Mouse (Mus musculus): Measurements from ENCODE around the gene Cdc42se1. TPM values are rescaled to one million over a fixed set of nuclear protein-coding genes. Genes with fewer than 3 reads are reported as not detected.
"Not testable (repeated sequence)": the region's sequence is repeated elsewhere in the genome, so short reads cannot be mapped to it uniquely, and the experiment has no call there.

Gene Cdc42se1
- total and polyA plus RNA-seq, 3 experiments = 88.3 to 128 (median 109) TPM

GRCm38 (mm10) chr3:95203880-95204279 is 24.7 kb upstream of the Cdc42se1 start:
- ATAC-seq (ENCODE audit: extremely low read depth, insufficient number of reproducible peaks, low FRiP score, poor library complexity, severe bottlenecking) (no peak), DNase-seq (ENCODE audit: low spot score) (no peak)
- H3K27me3 ChIP-seq (ENCODE audit: insufficient read depth, low read length) = no peaks in the 10 kb centered on the region
- H3K4me3 ChIP-seq (ENCODE audit: low read depth, low read length) = no peak overlapping the region
- H3K9me3 ChIP-seq (replicated peaks) = no peaks in the 10 kb centered on the region
- peaks cover 3% of the 10 kb centered on the region; the same call in 1 of the 2 replicates for H3K4me1 ChIP-seq (ENCODE audit: insufficient read depth, low read depth, low read length)
- TF ChIP-seq TAL1 (conservative IDR thresholded peaks at IDR 0.05; ENCODE audit: low read depth, low read length) = no peak
- no peak for TF ChIP-seq POLR2AphosphoS5 (IDR thresholded peaks at IDR 0.05; ENCODE audit: insufficient replicate concordance, low read depth, low read length)
- TF ChIP-seq GATA2 (IDR thresholded peaks at IDR 0.05; ENCODE audit: borderline replicate concordance, low read depth, low read length) = no peak
- no peak for TF ChIP-seq GATA1 (IDR thresholded peaks at IDR 0.05; ENCODE audit: borderline replicate concordance, low read length)
- no peak for TF ChIP-seq CTCF (IDR thresholded peaks at IDR 0.05; ENCODE audit: low read depth, low read length)
- peaks cover 98% of the 10 kb centered on the region for H3K36me3 ChIP-seq (replicated peaks)

DNA sequence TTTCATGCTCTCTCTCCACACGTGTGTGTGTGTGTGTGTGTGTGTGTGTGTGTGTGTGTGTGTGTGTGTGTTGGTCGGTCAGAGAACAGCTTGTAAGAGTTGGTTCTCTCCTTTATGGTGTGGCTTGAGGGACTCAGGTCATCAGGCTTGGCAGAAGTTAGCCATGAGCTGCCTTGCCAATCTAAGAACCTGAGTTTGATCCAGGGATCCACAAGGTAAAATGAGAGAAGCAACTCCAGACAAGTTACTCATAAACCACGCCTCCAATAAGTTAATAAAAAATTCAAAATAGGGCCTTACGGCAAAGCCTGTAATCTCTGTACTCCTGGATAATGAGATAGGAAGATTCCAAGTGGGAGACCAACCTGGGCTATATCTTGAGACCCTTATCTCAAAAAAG is 20.2 kb upstream of the Cdc42se1 start:
- TF ChIP-seq CTCF (IDR thresholded peaks at IDR 0.05; ENCODE audit: low read depth, low read length) (no peak), POLR2AphosphoS5 (IDR thresholded peaks at IDR 0.05; ENCODE audit: insufficient replicate concordance, low read depth, low read length) (no peak), GATA1 (IDR thresholded peaks at IDR 0.05; ENCODE audit: borderline replicate concordance, low read length) (no peak), TAL1 (conservative IDR thresholded peaks at IDR 0.05; ENCODE audit: low read depth, low read length) (no peak), GATA2 (IDR thresholded peaks at IDR 0.05; ENCODE audit: borderline replicate concordance, low read depth, low read length) (no peak)
- no peak for DNase-seq (ENCODE audit: low spot score)
- Histone ChIP-seq H3K27me3 (ENCODE audit: insufficient read depth, low read length) (no peaks in the 10 kb centered on the region), H3K4me3 (ENCODE audit: low read depth, low read length) (no peak overlapping the region), H3K9me3 (replicated peaks) (no peaks in the 10 kb centered on the region), H3K36me3 (replicated peaks) (peaks cover 96% of the 10 kb centered on the region), H3K4me1 (ENCODE audit: insufficient read depth, low read depth, low read length) (peaks cover 8% of the 10 kb centered on the region; the same call in 1 of the 2 replicates)
- ATAC-seq (ENCODE audit: extremely low read depth, insufficient number of reproducible peaks, low FRiP score, poor library complexity, severe bottlenecking) = no peak

DNA sequence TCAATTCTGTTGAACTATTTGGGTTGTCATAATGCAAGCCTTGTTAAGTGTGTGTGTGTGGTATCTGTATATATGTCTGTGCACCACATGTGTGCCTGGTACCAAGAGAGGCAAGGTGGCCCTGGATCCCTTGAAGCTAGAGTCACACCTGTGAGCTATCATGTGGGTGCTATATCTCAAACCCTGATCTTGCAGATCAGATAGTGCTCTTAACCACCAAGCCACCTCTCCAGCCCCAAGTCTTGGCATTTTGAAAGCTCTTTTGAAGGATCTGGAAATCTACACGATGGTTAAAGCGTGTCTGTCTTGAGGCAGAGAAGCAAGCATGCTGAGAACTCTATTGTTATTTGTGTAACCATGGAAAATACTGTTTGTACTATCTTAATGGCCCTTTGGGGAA is 17.9 kb upstream of the Cdc42se1 start:
- H3K9me3 ChIP-seq (replicated peaks) = no peaks in the 10 kb centered on the region
- ATAC-seq (ENCODE audit: extremely low read depth, insufficient number of reproducible peaks, low FRiP score, poor library complexity, severe bottlenecking) (no peak), DNase-seq (ENCODE audit: low spot score) (no peak)
- H3K4me1 ChIP-seq (ENCODE audit: insufficient read depth, low read depth, low read length) = peaks cover 23% of the 10 kb centered on the region
- no peak overlapping the region for H3K4me3 ChIP-seq (ENCODE audit: low read depth, low read length)
- no peaks in the 10 kb centered on the region for H3K27me3 ChIP-seq (ENCODE audit: insufficient read depth, low read length)
- no peak for TF ChIP-seq GATA2 (IDR thresholded peaks at IDR 0.05; ENCODE audit: borderline replicate concordance, low read depth, low read length)
- TF ChIP-seq CTCF (IDR thresholded peaks at IDR 0.05; ENCODE audit: low read depth, low read length) = no peak
- TF ChIP-seq TAL1 (conservative IDR thresholded peaks at IDR 0.05; ENCODE audit: low read depth, low read length) = no peak
- no peak for TF ChIP-seq POLR2AphosphoS5 (IDR thresholded peaks at IDR 0.05; ENCODE audit: insufficient replicate concordance, low read depth, low read length)
- no peak for TF ChIP-seq GATA1 (IDR thresholded peaks at IDR 0.05; ENCODE audit: borderline replicate concordance, low read length)
- peaks cover 95% of the 10 kb centered on the region for H3K36me3 ChIP-seq (replicated peaks)

DNA sequence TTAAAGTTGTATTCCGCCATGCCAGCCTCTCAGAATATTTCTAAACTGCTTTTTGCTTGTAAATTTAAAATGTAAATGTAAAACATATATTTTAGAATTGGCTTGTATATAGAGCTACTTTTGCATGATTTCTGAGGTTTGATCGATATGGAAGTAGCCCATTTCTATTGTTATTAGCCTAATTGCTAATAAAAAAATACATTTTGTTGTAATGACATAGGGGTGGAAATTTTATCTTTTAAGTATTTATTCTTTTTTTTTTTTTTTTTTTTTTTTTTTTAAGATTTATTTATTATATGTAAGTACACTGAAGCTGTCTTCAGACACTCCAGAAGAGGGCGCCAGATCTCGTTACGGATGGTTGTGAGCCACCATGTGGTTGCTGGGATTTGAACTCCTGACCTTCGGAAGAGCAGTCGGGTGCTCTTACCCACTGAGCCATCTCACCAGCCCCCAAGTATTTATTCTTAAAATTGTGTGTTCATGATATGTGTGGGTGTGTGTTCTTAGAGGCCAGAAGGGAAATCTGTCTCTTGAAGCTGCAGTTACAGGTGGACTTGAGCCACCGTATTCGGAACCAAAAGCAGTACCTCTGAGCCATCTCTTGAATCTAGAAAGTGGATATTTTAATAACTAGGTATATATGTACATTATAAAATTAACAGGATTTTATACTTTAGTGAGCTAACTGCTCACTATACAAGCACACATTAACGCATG is 15.5 kb upstream of the Cdc42se1 start:
- peaks cover 79% of the 10 kb centered on the region for H3K36me3 ChIP-seq (replicated peaks)
- ATAC-seq (ENCODE audit: extremely low read depth, insufficient number of reproducible peaks, low FRiP score, poor library complexity, severe bottlenecking); DNase-seq (ENCODE audit: low spot score); H3K27me3 ChIP-seq (ENCODE audit: insufficient read depth, low read length); H3K4me3 ChIP-seq (ENCODE audit: low read depth, low read length); H3K9me3 ChIP-seq (replicated peaks): not testable (repeated sequence)
- H3K4me1 ChIP-seq (ENCODE audit: insufficient read depth, low read depth, low read length) = peaks cover 33% of the 10 kb centered on the region

DNA sequence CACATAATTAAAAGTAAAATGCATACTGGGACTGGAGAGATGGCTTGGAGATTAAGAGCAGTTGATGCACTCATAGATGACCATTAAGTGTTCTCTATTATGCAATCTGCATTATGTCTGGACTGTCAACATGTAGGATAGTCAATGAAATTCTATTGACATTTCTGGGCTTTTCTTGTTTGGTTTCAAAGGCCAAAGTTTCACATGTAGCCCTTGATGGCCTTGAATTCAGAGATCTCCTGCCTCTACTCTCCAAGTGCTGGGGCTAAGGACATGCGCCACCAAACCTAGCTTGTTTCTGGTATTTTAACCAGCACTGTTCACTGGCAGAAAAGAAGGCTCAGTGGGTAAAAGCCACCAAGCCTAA is 14.9 kb upstream of the Cdc42se1 start:
- TF ChIP-seq GATA1 (IDR thresholded peaks at IDR 0.05; ENCODE audit: borderline replicate concordance, low read length) = no peak
- Histone ChIP-seq H3K4me3 (ENCODE audit: low read depth, low read length) (no peak overlapping the region), H3K9me3 (replicated peaks) (no peaks in the 10 kb centered on the region), H3K36me3 (replicated peaks) (peaks cover 74% of the 10 kb centered on the region), H3K27me3 (ENCODE audit: insufficient read depth, low read length) (no peaks in the 10 kb centered on the region), H3K4me1 (ENCODE audit: insufficient read depth, low read depth, low read length) (peaks cover 39% of the 10 kb centered on the region)
- no peak for ATAC-seq (ENCODE audit: extremely low read depth, insufficient number of reproducible peaks, low FRiP score, poor library complexity, severe bottlenecking)
- no peak for DNase-seq (ENCODE audit: low spot score)

DNA sequence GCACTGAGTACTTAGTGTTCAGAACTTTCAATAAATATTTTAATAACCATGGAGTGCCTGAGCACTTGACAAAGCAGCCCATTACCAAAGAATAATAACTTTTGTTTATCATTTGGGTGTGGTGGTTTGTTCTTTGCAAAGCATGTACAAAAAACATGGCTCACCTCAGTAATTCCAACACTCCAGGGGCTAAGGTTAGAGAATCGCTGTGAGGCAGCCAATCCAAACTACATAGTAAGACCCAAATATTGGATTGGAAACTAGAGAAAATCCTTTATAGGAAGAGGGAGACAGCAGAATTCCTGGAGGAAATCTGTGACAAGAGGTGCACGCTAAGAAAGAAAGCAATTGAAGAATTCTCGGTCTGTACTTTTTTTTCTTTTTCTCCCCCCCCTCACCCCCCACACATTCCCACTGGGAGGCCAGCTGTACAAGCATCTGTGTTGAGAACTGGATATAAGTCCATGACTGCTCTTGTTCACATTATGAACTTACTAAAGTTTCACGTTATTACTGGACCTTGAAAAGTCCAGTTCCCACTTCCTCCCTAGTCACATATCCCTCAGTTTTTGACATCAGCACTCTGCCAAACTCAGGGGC is 11.8 kb upstream of the Cdc42se1 start:
- ATAC-seq (ENCODE audit: extremely low read depth, insufficient number of reproducible peaks, low FRiP score, poor library complexity, severe bottlenecking) = no peak
- H3K36me3 ChIP-seq (replicated peaks) = peaks cover 68% of the 10 kb centered on the region

More for the DNA sequence above, 11.8 kb upstream of the Cdc42se1 start:
- TF ChIP-seq POLR2AphosphoS5 (IDR thresholded peaks at IDR 0.05; ENCODE audit: insufficient replicate concordance, low read depth, low read length) (no peak), CTCF (IDR thresholded peaks at IDR 0.05; ENCODE audit: low read depth, low read length) (no peak), TAL1 (conservative IDR thresholded peaks at IDR 0.05; ENCODE audit: low read depth, low read length) (no peak), GATA1 (IDR thresholded peaks at IDR 0.05; ENCODE audit: borderline replicate concordance, low read length) (no peak), GATA2 (IDR thresholded peaks at IDR 0.05; ENCODE audit: borderline replicate concordance, low read depth, low read length) (no peak)
- peaks cover 46% of the 10 kb centered on the region for H3K4me1 ChIP-seq (ENCODE audit: insufficient read depth, low read depth, low read length)
- H3K9me3 ChIP-seq (replicated peaks) = no peaks in the 10 kb centered on the region
- no peaks in the 10 kb centered on the region for H3K27me3 ChIP-seq (ENCODE audit: insufficient read depth, low read length)
- DNase-seq (ENCODE audit: low spot score) = no peak
- H3K4me3 ChIP-seq (ENCODE audit: low read depth, low read length) = peak overlapping the region; percentile 79

Measured in G1E (cell line).